Mouse (Mus musculus) thymus, postnatal 0 days (tissue): Measurements from ENCODE around the gene Msl1. TPM values are rescaled to one million over a fixed set of nuclear protein-coding genes. Genes with fewer than 3 reads are reported as not detected.

Source experiments
- DNase-seq: peaks from one replicate; pipeline ENCODE4 v3.0.0-alpha.2; 2015; ENCODE audit warnings: low spot score
- polyA plus RNA-seq: library from polyadenylated mRNA; unstranded; fragments of >200 nt; fragmentation: Nextera tagmentation; extraction: Ambion mirVana; gene quantifications from 2 replicates; pipeline ENCODE4 v1.2.1, GENCODE M21; 2015

Gene Msl1
- polyA plus RNA-seq, 1 experiment from 2014 or later = 20.4 TPM

DNA sequence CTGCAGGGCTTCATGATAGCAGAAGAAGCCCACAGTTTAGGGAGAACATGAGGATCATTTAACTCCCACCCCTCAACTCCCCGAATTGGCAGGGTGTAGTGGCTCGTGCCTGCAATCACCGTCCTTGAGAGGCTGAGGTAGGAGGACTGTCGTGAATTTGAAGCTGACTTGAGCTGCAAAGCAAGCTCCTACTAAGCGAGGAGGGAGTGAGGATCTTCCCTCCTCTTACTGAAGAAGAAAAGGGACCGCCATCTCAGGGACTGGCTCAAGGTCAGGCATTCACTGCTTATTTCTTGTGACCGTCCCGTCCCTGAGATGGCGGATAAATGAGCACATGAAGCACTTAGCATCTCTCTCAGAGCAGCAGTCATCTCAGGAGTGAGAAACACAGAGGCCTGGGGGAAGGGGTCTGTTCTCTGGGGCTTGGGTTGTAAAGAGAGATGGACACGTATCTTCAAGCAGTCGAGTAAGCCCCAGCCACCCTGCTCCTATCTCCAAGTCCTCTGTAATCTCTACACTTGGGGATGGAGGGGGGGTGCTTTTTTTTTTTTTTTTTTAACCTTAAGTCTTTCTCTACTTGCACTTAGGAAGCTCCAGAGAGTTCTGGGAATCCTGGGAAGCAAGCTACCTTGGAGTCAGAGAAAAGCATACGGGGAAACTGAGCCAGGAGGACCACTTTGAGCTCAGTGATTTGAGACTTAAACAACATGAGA, 19.1 kb upstream of the Msl1 start:
- no peak for DNase-seq

DNA sequence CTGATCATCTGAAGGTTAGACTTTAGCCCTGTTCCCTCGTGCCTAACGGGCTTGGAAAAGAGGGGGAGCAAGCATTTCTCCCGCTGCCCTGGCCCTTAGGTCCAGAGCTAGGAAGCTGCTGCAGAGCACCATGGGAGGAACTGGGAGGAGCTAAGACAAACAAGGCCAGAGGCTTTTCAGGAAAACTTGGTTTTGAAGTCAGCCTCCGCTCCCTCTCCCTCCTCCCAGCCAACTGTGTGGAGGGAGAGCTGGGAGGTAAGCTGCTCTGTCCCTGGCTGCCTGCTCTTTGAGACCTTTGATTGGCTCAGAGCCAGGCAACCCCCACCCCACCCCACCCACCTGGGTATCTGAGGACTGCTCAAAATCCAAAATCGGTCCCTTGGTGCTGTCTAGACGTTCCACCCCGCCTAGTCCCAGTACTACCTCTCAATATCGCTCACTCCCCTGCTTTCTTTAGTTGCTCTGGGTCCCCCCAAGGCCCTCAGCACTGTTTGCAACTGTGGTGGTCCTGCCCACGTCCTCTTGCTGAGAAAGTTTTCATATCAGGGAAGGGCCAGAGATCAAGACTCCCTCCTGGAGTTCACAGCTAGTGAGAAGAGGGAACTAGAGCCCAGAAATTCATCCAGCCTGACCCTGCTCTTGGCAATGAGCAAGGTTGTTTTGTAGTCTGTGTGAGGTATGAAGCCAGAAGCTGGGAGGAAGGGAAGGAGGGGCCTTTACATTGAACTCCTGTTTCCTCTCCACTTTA, 18.3 kb upstream of the Msl1 start:
- peak; percentile 1 for DNase-seq

DNA sequence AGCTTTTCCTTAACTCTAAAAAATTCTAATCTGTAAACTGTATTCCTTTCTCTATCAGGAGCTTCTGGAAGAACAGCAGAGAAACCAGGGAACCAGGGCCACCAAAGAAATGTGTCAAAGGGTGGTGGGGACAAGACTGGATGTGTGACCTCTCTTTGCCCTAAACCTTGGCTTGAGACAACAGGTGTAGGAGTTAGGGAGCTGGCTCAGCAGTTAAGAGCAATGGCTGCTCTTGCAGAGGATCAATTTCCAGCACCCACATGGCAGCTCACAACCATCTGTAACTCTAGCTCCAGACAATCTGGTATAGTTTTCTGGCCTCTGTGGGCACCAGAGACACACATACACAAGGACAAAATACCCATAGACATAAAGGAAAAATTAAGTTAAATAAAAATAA, 17.4 kb upstream of the Msl1 start:
- no peak for DNase-seq

DNA sequence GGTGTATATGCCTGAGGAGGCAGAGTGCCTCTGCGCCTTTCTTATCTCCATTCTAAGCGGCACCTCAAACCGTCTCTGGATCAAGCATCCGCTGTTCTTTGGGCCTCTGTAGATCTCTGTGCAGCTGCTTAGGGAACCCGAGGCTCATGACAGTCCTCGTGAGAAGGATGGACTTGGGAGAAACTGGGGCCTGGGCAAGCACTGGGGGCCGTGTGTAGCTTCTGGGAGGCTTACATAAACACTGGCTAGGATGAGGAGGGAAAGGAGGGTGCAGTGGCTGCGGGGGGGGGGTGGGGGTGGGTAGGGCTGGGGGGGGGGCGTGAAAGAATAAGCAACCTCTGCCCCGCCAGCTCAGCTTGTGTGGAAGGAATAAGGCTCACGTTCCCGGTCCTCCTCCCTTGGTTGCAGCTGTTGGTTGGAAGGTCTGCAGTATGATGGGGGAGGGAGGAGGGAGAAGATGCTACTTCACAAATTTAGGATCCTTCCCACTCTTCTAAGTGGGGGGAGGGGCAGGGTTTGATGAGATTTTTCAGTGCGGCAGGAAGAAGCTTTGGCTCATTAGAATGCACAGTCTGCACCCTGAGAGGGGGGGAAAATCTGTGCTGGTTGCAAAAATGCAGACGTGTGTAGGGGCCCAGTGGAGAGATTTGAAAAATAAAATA, 13.3 kb upstream of the Msl1 start:
- DNase-seq = no peak

DNA sequence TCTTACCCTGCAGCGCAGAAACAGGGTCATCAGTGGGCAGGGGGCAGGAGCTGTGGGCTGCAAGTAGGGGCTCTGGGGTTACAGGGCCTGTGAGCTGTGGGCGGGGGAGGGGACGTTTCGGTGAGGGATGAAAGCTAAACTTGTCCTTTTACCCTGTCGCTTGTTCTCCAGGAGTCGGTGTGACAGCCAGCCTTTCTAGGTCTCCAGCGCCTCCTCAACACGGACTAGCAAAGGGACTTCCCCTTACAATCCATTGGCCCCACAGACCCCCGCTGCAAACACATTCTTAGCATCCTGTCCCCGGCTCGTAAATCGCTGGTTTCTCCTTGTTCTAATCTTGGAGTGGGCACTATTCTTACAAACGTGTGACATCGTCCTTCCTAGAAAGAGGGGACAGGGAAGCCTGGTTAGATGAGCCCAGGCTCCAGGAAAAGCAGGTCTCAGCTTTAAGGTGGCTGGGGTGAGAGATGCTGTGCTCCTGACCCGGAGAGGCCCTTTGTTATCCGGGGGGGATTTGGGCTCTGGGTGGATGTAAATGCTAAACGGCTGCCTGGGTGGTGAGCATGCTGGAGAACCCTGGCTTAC, 12.6 kb upstream of the Msl1 start:
- DNase-seq = no peak

DNA sequence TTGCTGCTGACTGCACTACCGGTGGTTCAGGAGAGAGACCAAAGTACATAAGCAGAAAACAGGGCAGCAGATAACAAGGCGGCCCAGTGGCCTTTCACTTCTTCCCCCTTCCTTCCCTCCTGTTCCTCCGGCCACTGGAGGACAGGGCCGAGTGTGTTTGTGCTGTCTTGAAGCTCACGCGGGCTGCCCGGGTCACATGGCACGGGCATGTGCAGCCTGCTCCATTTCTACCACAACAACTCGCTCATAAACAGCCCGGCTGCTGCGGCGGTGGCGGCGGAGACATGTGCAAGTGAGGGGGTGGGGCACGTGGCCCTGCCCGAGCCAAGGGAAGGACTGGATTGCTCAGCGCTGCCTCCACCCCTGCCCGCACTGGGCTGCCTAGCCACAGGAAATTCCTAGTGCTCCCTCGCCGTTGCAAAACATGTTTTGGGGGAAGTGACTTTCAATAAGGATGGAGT, 12.1 kb upstream of the Msl1 start:
- peak; percentile 70 for DNase-seq

DNA sequence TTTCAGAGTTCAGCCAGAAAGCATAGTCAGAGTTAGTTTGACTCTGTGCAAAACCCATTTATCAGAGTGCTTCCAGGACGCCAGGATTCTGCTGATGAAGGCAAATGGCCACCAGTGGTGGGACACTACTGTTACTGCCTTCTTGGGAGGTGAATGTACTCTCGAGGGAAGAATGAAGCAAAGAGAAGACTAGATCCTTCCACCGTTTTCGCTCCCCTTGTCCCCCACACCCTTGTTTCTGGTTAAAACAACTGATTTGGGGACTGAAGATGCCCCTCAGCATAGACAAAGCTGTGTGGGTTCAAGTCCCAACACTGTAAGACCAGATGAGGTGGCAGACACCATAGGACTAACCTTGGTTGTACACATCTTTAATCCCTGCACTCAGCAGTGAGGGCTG, 11.2 kb upstream of the Msl1 start:
- DNase-seq = no peak

DNA sequence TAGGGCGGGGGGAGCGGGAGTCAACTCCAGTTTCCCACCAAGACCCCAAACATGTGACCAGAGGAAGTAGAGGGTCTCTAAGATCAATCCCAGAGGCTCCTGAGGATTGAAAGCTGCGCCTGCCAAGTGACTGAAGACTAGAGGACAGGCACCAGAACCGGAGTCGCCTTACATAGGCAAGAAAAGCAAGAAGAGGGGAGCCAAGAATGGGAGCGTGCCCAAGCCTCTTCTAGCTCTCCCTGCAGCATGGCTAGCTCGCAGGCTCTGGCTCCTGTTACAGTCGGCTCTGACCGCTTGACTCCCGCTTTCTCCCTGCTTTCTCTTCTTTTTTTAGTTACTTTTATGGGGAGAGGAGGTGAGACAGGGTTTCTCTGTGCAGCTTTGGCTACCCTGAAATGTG, 10.1 kb upstream of the Msl1 start:
- DNase-seq = no peak

DNA sequence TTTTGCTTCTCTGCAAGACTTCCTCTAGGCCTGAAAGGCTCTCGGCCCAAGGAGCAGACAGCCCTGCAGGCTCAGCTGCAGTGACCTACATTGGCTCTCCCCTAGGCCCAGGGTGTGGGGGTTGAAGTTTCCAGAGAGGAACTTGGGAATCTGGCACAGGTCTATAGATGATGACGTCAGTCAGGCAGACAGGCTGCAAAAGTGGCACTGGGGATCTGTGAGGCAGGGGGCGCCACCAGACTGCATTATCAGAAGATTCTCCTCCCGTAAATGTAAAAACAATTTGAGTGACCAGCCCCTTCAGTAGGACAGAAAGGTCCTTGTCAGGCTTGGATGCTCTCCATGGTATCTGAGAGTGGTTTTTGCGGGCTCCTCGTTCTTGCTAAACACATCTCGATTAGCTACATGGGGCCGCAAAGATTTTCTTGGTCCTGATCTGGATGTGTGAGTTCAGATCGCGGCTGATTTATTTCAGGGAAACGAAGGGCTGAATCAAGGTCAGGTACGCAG, 9.5 kb upstream of the Msl1 start:
- DNase-seq = peak; percentile 52

DNA sequence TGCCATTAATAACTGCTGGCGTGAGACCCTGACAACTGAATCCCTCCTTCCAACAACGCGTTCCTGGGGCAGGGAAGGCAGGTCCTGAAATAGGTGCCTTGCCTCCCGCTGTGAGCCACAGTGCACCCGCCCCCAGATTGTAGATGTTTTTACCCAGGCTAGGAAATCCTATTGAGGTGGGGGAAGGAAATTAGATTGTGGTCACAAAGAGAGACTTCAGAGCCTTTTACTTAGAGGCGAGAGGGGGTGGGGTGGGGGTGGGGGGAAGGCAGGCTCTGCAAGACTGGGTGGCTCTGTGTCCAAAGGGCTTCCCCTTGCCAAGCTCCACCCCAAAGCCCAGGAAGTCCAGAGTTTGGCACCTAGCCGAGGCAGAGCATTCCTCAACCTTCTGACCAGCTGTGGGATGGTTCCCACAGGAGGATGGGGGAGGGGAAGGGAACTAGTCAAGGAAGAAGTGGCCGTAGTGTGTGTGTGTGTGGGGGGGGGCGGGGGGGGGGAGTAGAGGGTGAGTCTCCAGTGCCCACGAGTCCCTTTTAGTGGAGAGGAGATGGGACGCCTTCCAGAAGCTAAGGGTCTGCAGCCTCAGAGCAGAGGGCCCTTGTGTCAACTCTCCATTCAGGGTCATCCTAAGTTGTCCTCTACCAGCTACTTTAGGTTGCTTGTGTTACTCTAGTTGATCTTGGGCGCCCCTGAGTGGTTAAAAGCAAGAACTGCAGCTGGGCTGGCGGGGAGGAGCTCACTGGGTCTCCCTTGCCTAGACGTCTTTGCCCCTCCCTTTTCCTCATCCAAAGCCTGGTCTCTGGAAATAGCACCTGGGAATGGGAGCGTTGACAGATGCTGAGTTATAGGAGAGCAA, 8.7 kb upstream of the Msl1 start:
- DNase-seq = peak; percentile 92

DNA sequence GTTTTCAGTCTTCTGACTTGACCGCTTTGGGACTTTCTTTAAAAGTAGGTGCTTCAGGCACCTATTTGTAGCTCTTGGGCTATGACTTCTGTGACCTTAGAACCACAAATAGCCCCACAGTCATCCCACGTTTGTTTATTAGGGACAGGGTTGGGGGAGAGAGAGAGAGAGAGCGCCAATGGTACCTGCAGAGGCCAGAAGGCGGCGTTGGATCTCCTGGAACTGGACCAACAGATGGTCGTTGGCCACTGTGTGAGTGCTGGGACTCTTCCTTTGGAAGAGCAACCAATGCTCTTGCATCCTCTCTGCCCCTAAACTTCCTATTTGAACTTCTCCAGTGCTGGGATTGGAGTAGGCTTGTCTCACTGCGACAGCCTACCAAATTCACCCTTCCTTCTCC, 8.1 kb upstream of the Msl1 start:
- no peak for DNase-seq

DNA sequence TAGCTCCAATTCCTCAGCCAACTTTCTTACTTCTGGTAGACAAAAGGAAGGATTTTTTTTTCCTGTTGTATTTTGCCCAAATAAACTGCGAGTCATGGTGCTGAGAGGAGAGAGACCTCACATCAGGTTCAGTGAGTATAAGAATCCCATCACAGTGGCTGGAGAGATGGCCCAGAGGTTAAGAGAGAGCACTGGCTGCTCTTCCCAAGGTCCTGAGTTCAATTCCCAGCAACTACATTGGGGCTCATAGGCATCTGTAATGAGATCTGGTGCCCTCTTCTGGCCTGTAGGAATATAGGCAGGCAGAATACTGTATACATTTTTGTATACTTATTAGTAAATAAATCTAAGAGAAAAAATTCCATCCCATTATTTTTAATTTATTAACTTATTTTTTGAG, 7.6 kb upstream of the Msl1 start:
- no peak for DNase-seq

DNA sequence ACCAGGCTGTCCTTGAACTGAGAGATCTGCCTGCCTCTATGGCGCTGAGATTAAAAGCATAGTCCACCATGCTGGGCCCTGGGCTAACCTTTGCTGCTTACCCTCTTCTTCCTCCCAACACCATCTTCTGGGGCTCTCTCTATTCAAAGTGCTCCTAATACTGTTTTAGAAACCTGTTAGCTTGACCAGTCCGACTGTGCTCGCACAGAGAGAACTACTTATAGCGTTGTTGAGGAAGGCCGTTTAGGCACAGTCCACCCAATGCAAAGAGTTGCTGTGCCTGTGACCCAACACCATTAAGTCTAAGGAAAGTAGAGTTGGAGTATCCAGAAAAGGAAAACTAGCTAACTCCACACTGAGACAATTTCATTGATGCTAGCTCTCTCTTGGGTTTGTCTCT, 7.2 kb upstream of the Msl1 start:
- no peak for DNase-seq

DNA sequence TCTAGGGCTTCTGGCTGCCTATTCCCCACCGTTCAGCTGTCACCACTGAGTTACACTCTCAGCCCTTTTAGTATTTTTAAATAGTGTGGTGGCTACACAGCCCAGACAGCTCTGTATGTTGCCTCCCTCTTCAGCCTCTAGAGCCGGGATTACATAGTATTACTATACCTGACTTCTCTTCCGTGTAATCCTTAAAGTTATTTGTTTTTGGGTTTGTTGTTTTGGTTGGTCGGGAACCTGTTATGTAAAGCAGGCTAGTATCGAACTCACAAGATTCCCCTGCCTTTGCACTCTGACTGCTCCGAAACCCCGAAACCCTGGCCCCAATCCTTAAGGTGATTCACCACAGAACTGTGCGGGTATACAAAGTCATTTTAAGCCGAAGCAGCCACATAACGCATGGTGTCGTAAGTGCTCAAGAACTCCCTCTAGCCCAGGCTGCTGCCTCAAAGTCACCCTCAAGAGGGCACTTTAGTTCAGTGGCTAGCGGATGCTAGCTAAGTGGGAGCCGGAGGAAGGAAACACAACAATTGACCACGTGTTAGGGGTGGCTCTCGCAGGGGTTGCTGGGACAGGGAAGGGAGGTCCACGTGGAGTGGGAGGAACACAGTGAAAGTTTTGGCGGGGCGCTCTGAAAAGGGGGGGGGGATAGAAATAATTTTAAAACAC, 6.6 kb upstream of the Msl1 start:
- DNase-seq = peak; percentile 94

DNA sequence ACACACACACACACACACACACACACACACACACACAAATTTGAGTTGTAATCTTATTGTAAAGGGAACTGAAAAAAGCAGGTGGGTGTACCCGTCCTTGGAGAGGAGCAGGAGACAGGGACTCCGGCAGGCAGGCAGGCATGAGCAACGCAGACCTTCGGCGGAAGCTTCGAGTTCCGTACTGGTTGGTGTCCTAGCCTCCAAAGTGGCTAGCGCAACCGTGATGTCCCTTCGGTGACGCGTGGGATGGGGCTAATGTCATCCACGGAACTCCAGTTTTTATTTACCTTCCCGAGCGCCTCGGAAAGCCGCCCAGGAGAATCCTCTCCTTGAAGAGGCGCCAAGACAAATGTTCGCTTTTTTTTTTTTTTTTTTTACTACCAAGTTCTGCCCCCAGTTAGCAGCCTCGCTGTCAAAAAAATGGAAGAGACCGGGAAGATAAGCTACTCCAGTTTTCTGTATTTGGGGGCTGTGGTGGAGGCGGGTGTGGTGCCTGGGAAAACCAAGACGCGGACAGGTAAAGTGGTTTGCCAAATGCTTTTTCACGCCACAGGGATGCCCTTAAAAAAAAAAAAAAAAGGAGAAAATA, 6.0 kb upstream of the Msl1 start:
- DNase-seq = no peak

DNA sequence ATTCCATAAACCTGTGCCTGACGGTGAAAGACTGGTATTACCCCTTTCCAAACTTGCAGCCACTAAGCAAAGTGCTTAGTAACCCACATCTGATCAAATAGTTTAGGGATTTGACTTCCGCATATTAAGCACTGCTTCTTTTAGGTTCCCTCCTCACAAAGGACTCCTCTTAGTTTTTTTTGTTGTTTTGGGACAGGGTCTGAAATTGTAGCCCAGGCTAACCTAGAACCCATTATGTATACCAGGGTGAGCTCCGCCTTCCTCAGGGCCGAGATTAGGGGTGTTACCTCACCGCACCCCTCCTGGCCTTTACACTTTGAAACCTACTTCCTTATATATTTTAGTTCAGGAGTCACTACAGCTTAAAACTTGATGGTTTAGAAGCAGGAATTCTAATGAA, 5.5 kb upstream of the Msl1 start:
- no peak for DNase-seq

DNA sequence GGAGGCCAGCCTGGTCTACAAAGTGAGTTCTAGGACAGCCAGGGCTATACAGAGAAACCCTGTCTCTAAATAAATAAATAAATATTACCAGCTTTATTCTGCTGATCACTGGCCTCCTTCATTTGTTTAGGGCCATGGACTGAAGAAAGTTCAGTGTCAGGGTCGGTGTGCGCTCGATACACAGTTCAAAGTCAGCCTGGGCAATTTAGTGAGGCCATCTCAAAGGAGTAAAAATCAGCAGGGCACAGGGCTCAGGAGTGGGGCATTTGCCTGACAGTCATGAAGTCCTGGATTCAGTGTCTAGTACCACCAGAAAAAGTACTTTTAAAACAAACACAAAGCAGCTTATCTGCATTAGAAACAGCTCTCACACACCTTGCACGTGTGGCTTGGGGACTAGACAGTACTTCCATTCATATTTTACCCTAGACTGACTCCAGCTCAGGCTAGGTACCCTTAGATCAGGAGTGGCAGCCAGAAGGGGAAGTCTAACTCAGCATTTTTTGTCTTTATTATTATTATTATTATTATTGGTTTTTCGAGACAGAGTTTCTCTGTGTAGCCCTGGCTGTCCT, 4.6 kb upstream of the Msl1 start:
- DNase-seq = no peak

DNA sequence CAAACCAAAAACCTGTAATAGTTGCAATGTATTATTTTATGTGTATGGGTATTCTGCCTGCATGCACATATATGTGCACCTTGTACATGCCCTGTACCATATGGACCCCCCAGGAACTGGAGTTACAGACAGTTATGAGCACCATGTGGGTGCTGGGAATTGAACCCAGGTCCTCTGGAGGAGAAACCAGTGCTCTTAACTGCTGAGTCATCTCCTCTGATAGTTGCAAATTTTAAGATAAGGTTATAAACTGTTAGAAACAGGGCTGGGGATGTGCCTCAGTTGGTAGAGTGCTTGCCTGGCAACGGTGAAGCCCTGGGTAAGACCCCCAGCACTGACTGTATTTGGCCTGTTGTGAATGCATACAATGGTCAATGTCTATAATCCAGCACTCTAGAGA, 3.9 kb upstream of the Msl1 start:
- DNase-seq = no peak

DNA sequence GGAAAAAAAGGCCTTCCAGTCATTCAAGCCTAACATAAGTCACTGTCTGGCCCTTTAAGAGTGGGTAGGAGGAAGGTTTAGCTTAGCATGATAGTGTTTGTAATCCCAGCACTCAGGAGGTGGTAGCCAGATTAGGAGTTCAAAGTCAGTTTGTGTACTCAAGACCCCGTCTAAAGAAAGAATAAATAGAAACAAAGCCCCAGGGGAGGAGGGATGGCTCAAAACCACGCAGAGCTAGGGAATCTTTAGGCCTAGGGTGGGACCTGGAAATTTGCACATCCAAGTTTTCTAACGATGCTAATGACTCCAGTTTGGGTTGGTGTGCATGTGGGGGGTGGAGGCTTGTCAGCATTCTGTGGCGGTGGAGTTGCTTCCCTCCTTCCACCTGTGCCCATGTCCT, 3.2 kb upstream of the Msl1 start:
- no peak for DNase-seq
